Mouse (Mus musculus) myocyte (in vitro differentiated cells): Measurements from ENCODE around the gene Trim43c.
"Not testable (repeated sequence)": the region's sequence is repeated elsewhere in the genome, so short reads cannot be mapped to it uniquely, and the experiment has no call there.

ENCODE experiments used
- CEBPB ChIP-seq: IDR thresholded peaks from 2 replicates; pipeline ENCODE4 v1.6.1; 2011; ENCODE audit warnings: mild to moderate bottlenecking, moderate library complexity; ENCODE audit not compliant: poor library complexity, insufficient read depth, severe bottlenecking
- E2F4 ChIP-seq: IDR thresholded peaks from one replicate; pipeline ENCODE4 v1.6.1; 2011; ENCODE audit warnings: mild to moderate bottlenecking, control low read depth, moderate library complexity; ENCODE audit not compliant: insufficient read depth
- MAX ChIP-seq: IDR thresholded peaks from one replicate; pipeline ENCODE4 v1.6.1; 2011; ENCODE audit warnings: low read depth, mild to moderate bottlenecking, control low read depth
- MYOD1 ChIP-seq, 3 experiments: IDR thresholded peaks; one replicate each; pipeline ENCODE4 v1.6.1; 2011; ENCODE audit warnings: control low read depth in 2 of 3, low read depth in 2 of 3, mild to moderate bottlenecking in 2 of 3, moderate library complexity in 1 of 3; ENCODE audit not compliant: insufficient read length in 2 of 3, control insufficient read depth in 1 of 3
- MYOG ChIP-seq, 3 experiments: IDR thresholded peaks; one replicate each; pipeline ENCODE4 v1.6.1; 2011; ENCODE audit warnings: control low read depth in 2 of 3, low read depth in 2 of 3, mild to moderate bottlenecking in 2 of 3; ENCODE audit not compliant: insufficient read length in 2 of 3, control insufficient read depth in 1 of 3, insufficient read depth in 1 of 3
- POLR2A ChIP-seq: IDR thresholded peaks from one replicate; pipeline ENCODE4 v1.6.1; 2011; ENCODE audit warnings: low read depth, mild to moderate bottlenecking, control low read depth, moderate library complexity; ENCODE audit not compliant: insufficient read length
- POLR2AphosphoS2 ChIP-seq: IDR thresholded peaks from one replicate; pipeline ENCODE4 v1.6.1; 2011; ENCODE audit warnings: low read depth, control low read depth; ENCODE audit not compliant: insufficient read length
- REST ChIP-seq: IDR thresholded peaks from one replicate; pipeline ENCODE4 v1.6.1; 2011; ENCODE audit warnings: mild to moderate bottlenecking, control low read depth, moderate library complexity; ENCODE audit not compliant: insufficient read depth, insufficient read length
- SRF ChIP-seq: IDR thresholded peaks from one replicate; pipeline ENCODE4 v1.6.1; 2011; ENCODE audit warnings: low read depth; ENCODE audit not compliant: control insufficient read depth, insufficient read length
- TCF12 ChIP-seq: IDR thresholded peaks from one replicate; pipeline ENCODE4 v1.6.1; 2011; ENCODE audit warnings: mild to moderate bottlenecking, control low read depth; ENCODE audit not compliant: poor library complexity, insufficient read depth, severe bottlenecking
- TCF3 ChIP-seq: IDR thresholded peaks from one replicate; pipeline ENCODE4 v1.6.1; 2011; ENCODE audit warnings: low read depth, control low read depth; ENCODE audit not compliant: insufficient read length
- USF1 ChIP-seq: IDR thresholded peaks from one replicate; pipeline ENCODE4 v1.6.1; 2011; ENCODE audit warnings: low read depth, mild to moderate bottlenecking, control low read depth, moderate library complexity

GRCm38 (mm10) chr9:88853072-88853471 is 14.1 kb downstream of the Trim43c start:
- not testable (repeated sequence) for TF ChIP-seq REST; MAX; POLR2A; MYOD1 (IDR thresholded peaks at IDR 0.05; ENCODE audit: control insufficient read depth in 1 of 3, insufficient read length in 2 of 3, low read depth in 2 of 3); TCF12; CEBPB; MYOG (IDR thresholded peaks at IDR 0.05; ENCODE audit: control insufficient read depth in 1 of 3, insufficient read depth in 1 of 3, insufficient read length in 2 of 3, low read depth in 2 of 3); E2F4; TCF3; USF1; POLR2AphosphoS2; SRF
